Mouse (Mus musculus): ENCODE results near the gene Tle1.

DNA sequence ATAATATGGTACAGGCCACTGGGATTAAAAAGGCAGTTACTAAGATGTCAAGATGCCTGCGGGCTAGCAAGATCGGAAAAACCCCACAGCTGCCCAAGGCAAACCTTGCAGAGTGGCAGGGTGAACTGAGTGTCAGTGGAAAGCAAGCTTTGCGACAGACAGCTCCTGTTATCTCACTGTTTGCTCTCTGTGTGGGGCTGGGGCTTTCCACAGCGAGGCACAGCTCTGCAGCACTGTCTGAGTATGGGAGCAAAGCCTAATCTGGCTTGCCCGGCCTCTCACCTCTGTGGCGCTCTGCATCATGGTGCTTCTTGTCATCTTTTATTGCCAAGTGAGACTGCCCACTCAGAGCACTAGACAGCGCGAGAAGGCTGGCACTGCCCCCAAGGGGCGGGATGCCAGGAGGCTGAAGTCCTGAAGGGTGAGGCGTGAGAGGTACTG, 42.8 kb downstream of the Tle1 start:
- no peak for TF ChIP-seq CTCF (IDR thresholded peaks at IDR 0.05; ENCODE audit: borderline replicate concordance, insufficient read depth, low read depth, low read length)
- TF ChIP-seq POLR2A (IDR thresholded peaks at IDR 0.05; ENCODE audit: borderline replicate concordance, insufficient read depth, low read length), result no peak

Data from cerebellum, adult 2 months (tissue).